Mouse (Mus musculus) lung, postnatal 0 days (tissue): ENCODE data around the gene Rpl13a.
"Not testable (repeated sequence)": the region's sequence is repeated elsewhere in the genome, so short reads cannot be mapped to it uniquely, and the experiment has no call there.

Experiments used
- CTCF ChIP-seq: IDR thresholded peaks from 2 replicates; pipeline ENCODE4 v1.5.1; 2016; ENCODE audit warnings: antibody characterized with exemption, mild to moderate bottlenecking
- EP300 ChIP-seq: IDR thresholded peaks from 2 replicates; pipeline ENCODE4 v1.6.1; 2016; ENCODE audit warnings: antibody characterized with exemption, mild to moderate bottlenecking, control low read depth

- TF ChIP-seq CTCF, EP300: not testable (repeated sequence)
Observed at GRCm38 (mm10) chr7:45153052-45153451, 24.5 kb upstream of the Rpl13a start.
